Mouse (Mus musculus): ENCODE data around the gene Myom3.

The Myom3 gene

GRCm38 (mm10) chr4:135761569-135761968 lies 2.1 kb downstream of the Myom3 start:
- DNase-seq (ENCODE audit: low read depth): no peak

- peak; percentile 64 for DNase-seq (ENCODE audit: low read depth)
These were observed 2.9 kb downstream of the Myom3 start for GRCm38 (mm10) chr4:135762251-135762906.

GRCm38 (mm10) chr4:135764700-135765099 lies 5.2 kb downstream of the Myom3 start:
- DNase-seq (ENCODE audit: low read depth): no peak

- DNase-seq (ENCODE audit: low read depth): no peak
These were observed 6.2 kb downstream of the Myom3 start for GRCm38 (mm10) chr4:135765707-135766106.

- DNase-seq (ENCODE audit: low read depth): no peak
These were observed 7.5 kb downstream of the Myom3 start for GRCm38 (mm10) chr4:135766976-135767375.

- no peak for DNase-seq (ENCODE audit: low read depth)
These were observed 9.3 kb downstream of the Myom3 start for GRCm38 (mm10) chr4:135768572-135769526.

- no peak for DNase-seq (ENCODE audit: low read depth)
These were observed 11.2 kb downstream of the Myom3 start for GRCm38 (mm10) chr4:135770611-135771305.

- DNase-seq (ENCODE audit: low read depth): no peak
These were observed 12.1 kb downstream of the Myom3 start for GRCm38 (mm10) chr4:135771592-135771991.

GRCm38 (mm10) chr4:135772671-135773070 lies 13.2 kb downstream of the Myom3 start:
- DNase-seq (ENCODE audit: low read depth): no peak

- DNase-seq (ENCODE audit: low read depth): no peak
These were observed 15.0 kb downstream of the Myom3 start for GRCm38 (mm10) chr4:135774496-135774895.

GRCm38 (mm10) chr4:135776850-135777249 lies 17.3 kb downstream of the Myom3 start:
- no peak for DNase-seq (ENCODE audit: low read depth)

GRCm38 (mm10) chr4:135779661-135780060 lies 20.1 kb downstream of the Myom3 start:
- no peak for DNase-seq (ENCODE audit: low read depth)

- no peak for DNase-seq (ENCODE audit: low read depth)
These were observed 20.7 kb downstream of the Myom3 start for GRCm38 (mm10) chr4:135780255-135780654.

- DNase-seq (ENCODE audit: low read depth): no peak
These were observed 21.8 kb downstream of the Myom3 start for GRCm38 (mm10) chr4:135781304-135781703.

- no peak for DNase-seq (ENCODE audit: low read depth)
These were observed 27.1 kb downstream of the Myom3 start for GRCm38 (mm10) chr4:135786581-135786980.

GRCm38 (mm10) chr4:135787271-135787670 lies 27.8 kb downstream of the Myom3 start:
- no peak for DNase-seq (ENCODE audit: low read depth)

GRCm38 (mm10) chr4:135789135-135789534 lies 29.6 kb downstream of the Myom3 start:
- no peak for DNase-seq (ENCODE audit: low read depth)

- DNase-seq (ENCODE audit: low read depth): no peak
These were observed 33.3 kb downstream of the Myom3 start for GRCm38 (mm10) chr4:135792821-135793220.

GRCm38 (mm10) chr4:135797931-135798330 lies 38.4 kb downstream of the Myom3 start:
- no peak for DNase-seq (ENCODE audit: low read depth)

- DNase-seq (ENCODE audit: low read depth): peak; percentile 87
These were observed 42.0 kb downstream of the Myom3 start for GRCm38 (mm10) chr4:135801543-135801942.

GRCm38 (mm10) chr4:135803299-135803698 lies 43.8 kb downstream of the Myom3 start:
- peak; percentile 37 for DNase-seq (ENCODE audit: low read depth)

- no peak for DNase-seq (ENCODE audit: low read depth)
These were observed 44.7 kb downstream of the Myom3 start for GRCm38 (mm10) chr4:135804169-135804568.

- DNase-seq (ENCODE audit: low read depth): no peak
These were observed 55.4 kb downstream of the Myom3 start for GRCm38 (mm10) chr4:135814896-135815295.

Data from naive thymus-derived CD4-positive, alpha-beta T cell, adult 2 months (primary cell).